Mouse (Mus musculus): Measurements from ENCODE around the gene Midn. TPM values are rescaled to one million over a fixed set of nuclear protein-coding genes. Genes with fewer than 3 reads are reported as not detected.

Gene Midn
- polyA plus RNA-seq, 1 experiment: 171 TPM

DNA sequence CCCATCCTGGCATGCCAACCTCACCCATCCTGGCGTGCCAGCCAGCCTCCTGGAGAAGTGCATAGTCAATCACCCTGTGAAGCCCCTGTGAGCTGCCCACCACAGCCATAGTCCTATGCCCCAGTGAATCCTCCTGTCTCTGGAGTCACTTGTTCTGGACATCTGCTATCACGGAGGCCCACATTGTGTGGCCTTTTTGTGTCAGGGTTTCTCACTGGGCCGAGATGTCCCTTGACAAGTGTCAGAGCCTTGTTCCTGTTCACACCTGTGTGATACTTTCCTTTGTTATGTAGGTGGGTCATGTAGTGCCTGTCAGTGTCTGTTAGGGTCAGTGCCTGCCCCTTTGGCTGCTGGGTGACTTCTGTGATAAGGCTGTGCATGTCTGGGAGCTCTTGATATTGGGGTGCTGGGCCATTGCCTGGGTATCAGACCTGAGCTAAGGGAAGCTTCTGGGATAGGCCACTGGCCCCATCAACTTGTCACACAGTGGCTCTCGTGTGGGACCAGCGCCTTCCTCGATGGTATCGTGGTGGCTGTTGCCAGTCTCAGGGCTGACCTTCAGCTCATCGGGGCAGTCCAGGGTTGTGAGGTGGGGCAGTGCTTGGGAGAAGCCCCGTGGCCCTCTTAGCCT, 24.0 kb upstream of the Midn start:
- peak overlapping the region; percentile 67 for H3K4me3 ChIP-seq (replicated peaks)
- peaks cover 98% of the 10 kb centered on the region for H3K36me3 ChIP-seq (replicated peaks; ENCODE audit: low read length)
- H3K27me3 ChIP-seq (replicated peaks): no peaks in the 10 kb centered on the region
- peaks cover 91% of the 10 kb centered on the region for H3K4me1 ChIP-seq
- TF ChIP-seq GATA1 (IDR thresholded peaks at IDR 0.05; ENCODE audit: borderline replicate concordance, low read length): no peak
- TF ChIP-seq FLI1 (IDR thresholded peaks at IDR 0.05; ENCODE audit: low read length): no peak
- H3K9me3 ChIP-seq: no peaks in the 10 kb centered on the region

DNA sequence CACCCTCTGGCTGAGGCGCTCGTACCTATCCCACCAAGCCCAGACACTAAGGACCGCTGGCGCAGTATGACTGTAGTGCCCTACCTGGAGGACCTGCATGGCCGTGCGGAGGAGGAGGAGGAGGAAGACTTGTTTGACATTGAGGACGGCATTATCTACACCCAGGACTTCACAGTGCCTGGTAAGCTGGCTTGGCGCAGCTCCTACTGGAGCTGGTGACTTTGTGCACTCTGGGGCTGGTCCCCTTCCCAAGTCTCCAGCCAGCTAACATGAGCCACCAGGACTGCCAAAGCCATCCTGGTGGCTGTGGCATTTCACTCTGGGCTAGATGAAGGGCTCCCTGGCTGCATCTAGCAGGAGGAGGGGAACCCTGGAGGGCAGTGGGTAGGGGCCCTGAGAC, 20.2 kb upstream of the Midn start:
- TF ChIP-seq GATA1 (IDR thresholded peaks at IDR 0.05; ENCODE audit: borderline replicate concordance, low read length) (no peak), FLI1 (IDR thresholded peaks at IDR 0.05; ENCODE audit: low read length) (no peak)

DNA sequence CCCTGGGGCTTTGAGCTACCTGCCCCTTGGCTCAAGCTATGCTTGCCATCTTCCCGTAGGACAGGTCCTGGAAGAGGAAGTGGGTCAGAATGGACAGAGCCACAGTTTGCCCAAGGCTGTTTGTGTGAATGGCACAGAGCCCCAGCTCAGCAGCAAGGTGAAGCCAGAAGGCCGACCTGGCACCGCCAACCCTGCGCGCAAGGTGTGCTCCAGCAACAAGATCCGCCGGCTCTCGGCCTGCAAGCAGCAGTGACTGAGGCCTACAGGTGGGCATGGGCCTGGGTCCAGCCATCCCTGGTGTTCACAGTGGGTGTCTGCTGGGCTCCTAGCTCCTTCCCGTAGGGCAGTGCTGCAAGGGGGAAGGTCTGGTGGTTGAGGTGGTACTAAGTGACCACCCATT, 18.2 kb upstream of the Midn start:
- Histone ChIP-seq H3K4me3 (replicated peaks) (no peak overlapping the region), H3K36me3 (replicated peaks; ENCODE audit: low read length) (peaks cover 98% of the 10 kb centered on the region), H3K9me3 (no peaks in the 10 kb centered on the region), H3K27me3 (replicated peaks) (no peaks in the 10 kb centered on the region), H3K4me1 (peaks cover 81% of the 10 kb centered on the region)
- TF ChIP-seq GATA1 (IDR thresholded peaks at IDR 0.05; ENCODE audit: borderline replicate concordance, low read length): no peak
- no peak for TF ChIP-seq FLI1 (IDR thresholded peaks at IDR 0.05; ENCODE audit: low read length)

More for the DNA sequence above, 20.2 kb upstream of the Midn start:
- Histone ChIP-seq H3K36me3 (replicated peaks; ENCODE audit: low read length) (peaks cover 99% of the 10 kb centered on the region), H3K4me3 (replicated peaks) (peak overlapping the region; percentile 8), H3K4me1 (peaks cover 87% of the 10 kb centered on the region), H3K9me3 (no peaks in the 10 kb centered on the region), H3K27me3 (replicated peaks) (no peaks in the 10 kb centered on the region)

DNA sequence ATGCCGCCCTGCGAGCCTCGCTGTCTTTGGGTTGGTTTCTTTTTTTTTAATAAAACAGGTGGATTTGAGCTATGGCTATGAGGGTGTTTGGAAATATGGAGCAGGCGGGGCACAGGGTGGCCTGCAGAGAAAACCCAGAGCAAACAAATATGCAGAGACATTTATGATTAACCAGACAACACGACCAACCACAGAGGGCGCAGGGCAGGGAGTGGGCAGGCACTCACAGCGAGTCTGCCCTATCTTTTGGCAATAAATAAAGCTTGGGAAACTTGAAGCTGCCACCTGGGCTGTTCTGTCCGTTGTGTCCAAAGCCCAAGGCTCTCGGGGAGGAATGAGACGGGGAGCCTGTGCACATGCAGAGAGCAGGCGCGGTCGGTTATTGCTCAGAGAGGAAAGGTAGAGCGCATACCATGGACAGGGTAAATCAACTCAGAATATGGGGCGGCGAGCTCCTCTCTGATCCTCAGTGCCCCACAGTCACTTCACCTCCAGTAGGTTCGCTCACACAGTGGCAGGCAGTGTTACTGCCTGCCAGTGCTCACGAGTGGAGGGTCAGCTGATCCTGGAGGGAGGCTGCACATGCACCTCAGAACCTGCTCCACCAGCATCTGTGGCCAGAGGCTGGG, 17.6 kb upstream of the Midn start:
- Histone ChIP-seq H3K36me3 (replicated peaks; ENCODE audit: low read length) (peaks cover 98% of the 10 kb centered on the region), H3K27me3 (replicated peaks) (no peaks in the 10 kb centered on the region), H3K4me1 (peaks cover 74% of the 10 kb centered on the region), H3K9me3 (no peaks in the 10 kb centered on the region), H3K4me3 (replicated peaks) (peak overlapping the region; percentile 10)
- TF ChIP-seq FLI1 (IDR thresholded peaks at IDR 0.05; ENCODE audit: low read length) (no peak), GATA1 (IDR thresholded peaks at IDR 0.05; ENCODE audit: borderline replicate concordance, low read length) (no peak)

DNA sequence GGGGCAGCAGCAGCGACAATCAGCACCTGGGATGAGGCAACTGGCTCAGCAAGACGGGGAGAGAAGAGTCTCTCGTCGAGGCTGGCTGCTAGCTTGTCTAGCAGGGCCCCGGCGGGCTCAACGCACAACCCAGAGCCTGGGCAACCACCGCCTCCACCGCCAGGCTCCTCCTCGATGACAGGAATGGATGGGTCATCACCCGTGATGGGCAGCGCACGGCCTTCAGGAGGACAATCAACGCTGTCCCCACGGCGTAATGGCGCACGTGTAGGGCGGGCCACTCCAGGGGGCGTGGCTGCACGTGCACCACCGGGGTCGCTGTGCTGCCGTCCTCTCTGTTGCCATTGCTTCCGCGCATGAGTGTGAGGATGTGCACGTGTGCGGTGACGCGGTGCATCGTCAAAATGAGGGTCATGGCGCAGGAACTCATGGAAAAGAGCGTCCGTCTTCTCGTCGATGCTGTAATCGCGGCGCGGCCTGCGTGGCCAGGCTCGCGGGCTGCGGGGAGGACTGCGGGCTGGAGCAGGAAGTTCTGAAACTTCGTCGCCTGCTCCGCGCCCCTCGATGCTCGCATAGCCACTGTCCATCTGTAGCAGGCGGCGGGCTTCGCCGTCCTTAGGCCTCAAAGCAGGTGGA, 16.6 kb upstream of the Midn start:
- Histone ChIP-seq H3K4me3 (replicated peaks) (peak overlapping the region; percentile 64), H3K27me3 (replicated peaks) (no peaks in the 10 kb centered on the region), H3K36me3 (replicated peaks; ENCODE audit: low read length) (peaks cover 95% of the 10 kb centered on the region), H3K4me1 (peaks cover 65% of the 10 kb centered on the region), H3K9me3 (no peaks in the 10 kb centered on the region)
- TF ChIP-seq FLI1 (IDR thresholded peaks at IDR 0.05; ENCODE audit: low read length) (no peak), GATA1 (IDR thresholded peaks at IDR 0.05; ENCODE audit: borderline replicate concordance, low read length) (no peak)

DNA sequence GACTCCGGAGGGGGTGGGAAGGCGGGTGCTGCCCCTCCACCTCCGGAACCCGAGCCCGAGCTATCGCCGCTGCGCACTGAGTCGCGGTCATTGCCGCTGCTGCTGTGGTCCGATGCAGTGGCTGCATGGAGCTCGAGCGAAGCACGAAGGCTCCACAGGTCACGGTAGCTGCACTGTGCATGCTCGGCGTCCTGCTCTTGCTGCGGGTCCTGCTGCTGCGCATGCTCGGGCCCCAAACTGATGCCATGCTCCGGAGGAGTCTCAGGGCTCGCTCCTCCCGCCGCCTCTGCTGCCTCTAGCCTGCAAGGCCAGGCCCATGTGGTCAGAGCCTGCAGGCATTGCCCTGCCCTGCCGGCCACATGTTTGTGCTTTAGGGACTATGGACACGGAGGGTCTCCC, 16.1 kb upstream of the Midn start:
- Histone ChIP-seq H3K36me3 (replicated peaks; ENCODE audit: low read length) (peaks cover 93% of the 10 kb centered on the region), H3K27me3 (replicated peaks) (no peaks in the 10 kb centered on the region), H3K4me3 (replicated peaks) (peak overlapping the region; percentile 40), H3K4me1 (peaks cover 64% of the 10 kb centered on the region), H3K9me3 (no peaks in the 10 kb centered on the region)
- TF ChIP-seq FLI1 (IDR thresholded peaks at IDR 0.05; ENCODE audit: low read length) (no peak), GATA1 (IDR thresholded peaks at IDR 0.05; ENCODE audit: borderline replicate concordance, low read length) (no peak)

DNA sequence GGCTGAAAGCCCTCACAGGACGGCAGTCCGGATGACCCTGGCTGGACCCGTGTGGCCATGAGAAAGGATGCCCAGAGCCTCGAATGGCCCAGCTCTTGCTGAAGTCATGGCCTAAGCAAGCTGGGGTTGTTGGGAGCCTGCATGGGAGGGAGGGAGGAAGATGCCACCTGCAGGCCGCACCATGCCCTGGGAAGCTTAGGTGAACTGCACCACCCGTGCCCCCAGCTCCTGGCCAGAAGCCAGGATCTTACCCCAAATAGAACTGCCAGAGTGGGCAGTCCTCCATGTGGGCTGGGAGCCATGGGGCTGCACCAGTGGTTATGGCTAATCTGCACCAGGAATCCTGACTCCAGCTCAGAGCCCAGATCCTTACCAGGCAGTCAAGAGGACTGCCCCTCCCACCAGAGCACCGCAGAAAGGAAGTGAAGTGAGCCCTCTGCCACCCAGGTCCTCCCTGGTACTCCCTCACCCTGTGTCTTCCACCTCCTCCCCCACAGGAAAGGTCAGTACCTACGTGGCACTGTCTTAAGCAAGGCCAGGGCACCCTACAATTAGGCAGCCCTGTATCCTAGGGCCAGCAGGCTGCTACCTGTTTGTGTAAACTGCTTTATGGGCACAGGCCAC, 14.7 kb upstream of the Midn start:
- Histone ChIP-seq H3K4me1 (peaks cover 64% of the 10 kb centered on the region), H3K27me3 (replicated peaks) (peaks cover 5% of the 10 kb centered on the region), H3K36me3 (replicated peaks; ENCODE audit: low read length) (peaks cover 81% of the 10 kb centered on the region), H3K9me3 (no peaks in the 10 kb centered on the region), H3K4me3 (replicated peaks) (no peak overlapping the region)
- TF ChIP-seq GATA1 (IDR thresholded peaks at IDR 0.05; ENCODE audit: borderline replicate concordance, low read length) (no peak), FLI1 (IDR thresholded peaks at IDR 0.05; ENCODE audit: low read length) (no peak)

DNA sequence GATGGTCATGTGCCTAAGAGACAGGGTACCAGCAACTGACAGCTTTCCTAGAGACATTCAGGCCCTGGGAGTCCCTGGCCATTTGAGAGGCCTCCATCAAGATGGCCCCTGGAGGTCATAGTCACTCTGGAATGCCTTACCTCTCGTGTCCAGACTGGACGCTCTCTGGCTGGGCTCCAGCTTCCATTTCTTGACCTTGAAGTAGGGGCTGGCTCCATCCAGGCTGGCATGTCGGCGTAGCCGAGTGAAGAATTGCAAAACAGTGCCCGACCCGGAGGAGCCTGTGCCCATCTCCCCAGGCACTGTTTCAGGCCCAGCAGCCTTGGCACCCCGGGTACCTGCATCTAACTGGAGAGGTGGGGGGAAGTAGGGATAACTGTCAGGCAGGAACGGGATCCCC, 13.7 kb upstream of the Midn start:
- no peak for TF ChIP-seq FLI1 (IDR thresholded peaks at IDR 0.05; ENCODE audit: low read length)
- TF ChIP-seq GATA1 (IDR thresholded peaks at IDR 0.05; ENCODE audit: borderline replicate concordance, low read length): no peak
- H3K4me1 ChIP-seq: peaks cover 67% of the 10 kb centered on the region

DNA sequence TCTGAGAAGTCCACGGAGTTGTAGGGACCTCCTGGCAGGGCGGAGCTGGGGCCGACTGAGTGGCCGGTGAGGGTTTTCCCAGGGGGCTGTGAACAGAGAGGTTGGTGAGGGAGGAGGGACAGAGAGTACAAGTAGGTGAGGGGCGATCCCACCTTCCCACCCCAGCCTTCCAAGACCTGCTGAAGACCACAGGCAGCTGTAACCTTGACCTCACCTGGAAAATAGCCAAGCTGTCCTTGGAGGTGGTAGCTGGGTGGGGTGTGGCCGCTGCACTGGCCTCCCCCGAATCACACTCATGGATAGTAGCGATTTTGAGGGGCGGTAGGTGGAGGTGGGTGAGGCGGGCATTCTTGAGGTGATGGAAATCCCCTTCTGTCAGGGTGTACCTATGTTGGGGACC, 12.9 kb upstream of the Midn start:
- Histone ChIP-seq H3K36me3 (replicated peaks; ENCODE audit: low read length) (peaks cover 63% of the 10 kb centered on the region), H3K4me1 (peaks cover 67% of the 10 kb centered on the region), H3K9me3 (no peaks in the 10 kb centered on the region), H3K27me3 (replicated peaks) (peaks cover 10% of the 10 kb centered on the region), H3K4me3 (replicated peaks) (no peak overlapping the region)
- TF ChIP-seq FLI1 (IDR thresholded peaks at IDR 0.05; ENCODE audit: low read length) (no peak), GATA1 (IDR thresholded peaks at IDR 0.05; ENCODE audit: borderline replicate concordance, low read length) (no peak)

More for the DNA sequence above, 13.7 kb upstream of the Midn start:
- peaks cover 10% of the 10 kb centered on the region for H3K27me3 ChIP-seq (replicated peaks)
- H3K9me3 ChIP-seq: no peaks in the 10 kb centered on the region
- H3K36me3 ChIP-seq (replicated peaks; ENCODE audit: low read length): peaks cover 70% of the 10 kb centered on the region
- no peak overlapping the region for H3K4me3 ChIP-seq (replicated peaks)

DNA sequence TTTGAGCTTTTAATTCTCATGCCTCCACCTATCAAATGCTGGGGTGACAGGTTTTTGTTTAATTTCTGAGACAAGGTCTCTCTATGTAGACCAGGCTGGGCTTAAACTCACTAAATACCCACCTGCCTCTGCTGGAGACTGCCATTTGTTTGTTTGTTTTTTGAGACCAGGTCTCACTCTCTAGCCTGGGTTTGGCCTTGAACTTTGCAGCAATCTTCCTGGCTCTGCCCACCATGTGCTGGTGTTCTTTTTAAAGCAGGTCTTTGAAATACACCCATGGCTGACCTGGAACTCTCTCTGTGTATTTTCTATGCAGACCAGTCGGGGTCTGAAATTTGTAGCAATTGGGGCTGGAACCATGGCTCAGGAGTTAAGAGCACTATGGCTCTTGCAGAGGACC, 12.4 kb upstream of the Midn start:
- Histone ChIP-seq H3K36me3 (replicated peaks; ENCODE audit: low read length) (peaks cover 58% of the 10 kb centered on the region), H3K27me3 (replicated peaks) (peaks cover 10% of the 10 kb centered on the region), H3K4me1 (peaks cover 72% of the 10 kb centered on the region), H3K4me3 (replicated peaks) (no peak overlapping the region), H3K9me3 (no peaks in the 10 kb centered on the region)
- TF ChIP-seq GATA1 (IDR thresholded peaks at IDR 0.05; ENCODE audit: borderline replicate concordance, low read length): no peak
- no peak for TF ChIP-seq FLI1 (IDR thresholded peaks at IDR 0.05; ENCODE audit: low read length)
